Mouse (Mus musculus) heart, adult 2 months (tissue): Measurements from ENCODE around the gene Arhgef26.

Experiments used
- CTCF ChIP-seq: fragments of 200-600 bp; IDR thresholded peaks from 2 replicates; pipeline ENCODE4 v1.8.1; 2022; ENCODE audit warnings: antibody characterized with exemption, mild to moderate bottlenecking, moderate library complexity
- EP300 ChIP-seq: fragments of 200-500 bp; IDR thresholded peaks from 2 replicates; pipeline ENCODE4 v1.6.1; 2011; ENCODE audit warnings: low read depth, low read length, control low read depth; ENCODE audit not compliant: insufficient read depth
- POLR2A ChIP-seq: fragments of 200-500 bp; IDR thresholded peaks from 2 replicates; pipeline ENCODE4 v1.6.1; 2011; ENCODE audit warnings: mild to moderate bottlenecking, low read depth, low read length, control low read depth; ENCODE audit not compliant: insufficient read depth

- no peak for TF ChIP-seq POLR2A
- TF ChIP-seq CTCF, result no peak
- no peak for TF ChIP-seq EP300
These were observed 76.8 kb downstream of the Arhgef26 start for GRCm38 (mm10) chr3:62414926-62415325.
